ENCODE assay signal across 8 mouse cellular contexts in genomic region chr15:26308629-26309230, GRCm38 (mm10). TPM values are rescaled to one million over a fixed set of nuclear protein-coding genes. Genes with fewer than 3 reads are reported as not detected.
DNase-seq lines count a peak whose midpoint lies in the region; ATAC-seq and TF ChIP-seq lines count a peak whose summit lies in the region.

TSS of gene March11 (plus strand) at chr15:26309048.

- no peak for TF ChIP-seq CTCF in E14TG2a.4 (conservative IDR thresholded peaks at IDR 0.05; ENCODE audit: low read length)

- H3K27ac ChIP-seq in heart, embryonic 14.5 days (replicated peaks in 1 of 2; ENCODE audit: control insufficient read depth in 1 of 2, insufficient read depth in 1 of 2, low read depth in 2 of 2, low read length in 2 of 2): no peak within 1 kb of the TSS
- H3K27ac ChIP-seq in midbrain, embryonic 11.5 days (ENCODE audit: low read depth, low read length): peak within 1 kb of the TSS; percentile 63
- no peak within 1 kb of the TSS for H3K27ac ChIP-seq in stomach, embryonic 16.5 days (ENCODE audit: low read length)

- H3K4me3 ChIP-seq in E14TG2a.4 (replicated peaks; ENCODE audit: low read length): peak within 1 kb of the TSS; percentile 89
- peak within 1 kb of the TSS; percentile 55 to 67 for H3K4me3 ChIP-seq in heart, embryonic 14.5 days (ENCODE audit: control insufficient read depth in 1 of 2, insufficient read depth in 1 of 2, low read depth in 1 of 2, low read length in 2 of 2)
- peak within 1 kb of the TSS; percentile 60 for H3K4me3 ChIP-seq in midbrain, embryonic 11.5 days (ENCODE audit: low read depth, low read length)
- H3K4me3 ChIP-seq in stomach, embryonic 16.5 days (replicated peaks; ENCODE audit: low read length): peak within 1 kb of the TSS; percentile 54

- H3K27me3 ChIP-seq in E14TG2a.4 (ENCODE audit: insufficient read depth, low read length): no peaks in the 10 kb centered on the region
- H3K27me3 ChIP-seq in heart, embryonic 14.5 days (ENCODE audit: control insufficient read depth, insufficient read depth, low read length): peaks cover 16% of the 10 kb centered on the region
- H3K27me3 ChIP-seq in midbrain, embryonic 11.5 days (ENCODE audit: control insufficient read depth, insufficient read depth, low read length): peaks cover 6% of the 10 kb centered on the region
- H3K27me3 ChIP-seq in stomach, embryonic 16.5 days (ENCODE audit: control insufficient read depth, insufficient read depth, low read length): peaks cover 16% of the 10 kb centered on the region

- H3K4me2 ChIP-seq in heart, embryonic 14.5 days (ENCODE audit: low read length): peak within 1 kb of the TSS; percentile 95
- peak within 1 kb of the TSS; percentile 94 for H3K4me2 ChIP-seq in midbrain, embryonic 11.5 days
- H3K4me2 ChIP-seq in stomach, embryonic 16.5 days (ENCODE audit: low read depth, low read length): peak within 1 kb of the TSS; percentile 85

- under 1% methylated on average over 56 of the region's 56 CpGs for WGBS in heart, embryonic 14.5 days
- under 1% methylated on average over 51 of the region's 56 CpGs for WGBS in midbrain, embryonic 11.5 days
- WGBS in stomach, embryonic 16.5 days: under 1% methylated on average over 54 of the region's 56 CpGs

- no peaks in the 10 kb centered on the region for H3K9me3 ChIP-seq in E14TG2a.4 (ENCODE audit: low read length)
- no peaks in the 10 kb centered on the region for H3K9me3 ChIP-seq in heart, embryonic 14.5 days (ENCODE audit: control insufficient read depth, low read length)
- H3K9me3 ChIP-seq in midbrain, embryonic 11.5 days (ENCODE audit: control insufficient read depth, low read length): no peaks in the 10 kb centered on the region
- H3K9me3 ChIP-seq in stomach, embryonic 16.5 days (replicated peaks; ENCODE audit: control insufficient read depth, low read length): no peaks in the 10 kb centered on the region

- ATAC-seq in heart, embryonic 14.5 days (ENCODE audit: insufficient number of reproducible peaks, insufficient read depth, low FRiP score, low read depth): peak; percentile 43; the same call in 1 of the 2 replicates
- ATAC-seq in midbrain, embryonic 11.5 days (ENCODE audit: low FRiP score): peak; percentile 93
- peak; percentile 53 for ATAC-seq in stomach, embryonic 16.5 days (ENCODE audit: insufficient read depth, low FRiP score)

- peak; percentile 86 for DNase-seq in R1 (ENCODE audit: low read depth, low spot score)
- DNase-seq in embryo, embryonic 10 days (ENCODE audit: low spot score): peak; percentile 65
- DNase-seq in layer of hippocampus, postnatal 14 days (ENCODE audit: low spot score in 2 of 2): peak; percentile 79 to 83
- peak; percentile 96 for DNase-seq in midbrain, embryonic 11.5 days (ENCODE audit: low spot score, missing footprints)
- DNase-seq in urinary bladder, adult 18-20 months (ENCODE audit: low spot score in 2 of 2): no peak

- peaks cover 25% of the 10 kb centered on the region for H3K4me1 ChIP-seq in E14TG2a.4 (replicated peaks; ENCODE audit: low read depth, low read length)
- peaks cover 5 to 10% of the 10 kb centered on the region in 2 experiments; a peak in 2 of 4 replicates for H3K4me1 ChIP-seq in heart, embryonic 14.5 days (ENCODE audit: control insufficient read depth in 2 of 2, insufficient read depth in 2 of 2, low read length in 2 of 2)
- H3K4me1 ChIP-seq in midbrain, embryonic 11.5 days (ENCODE audit: control insufficient read depth, insufficient read depth, low read length): no peaks in the 10 kb centered on the region; the same call in 1 of the 2 replicates
- 0 out of 2 replicates have a peak, but pooled peaks cover 3% of the 10 kb centered on the region for H3K4me1 ChIP-seq in stomach, embryonic 16.5 days (ENCODE audit: control insufficient read depth, insufficient read depth, low read length)

- H3K36me3 ChIP-seq in E14TG2a.4 (ENCODE audit: insufficient read depth, low read length): 0 out of 2 replicates have a peak, but pooled peaks cover 5% of the 10 kb centered on the region
- H3K36me3 ChIP-seq in heart, embryonic 14.5 days (ENCODE audit: control insufficient read depth, insufficient read depth, low read length): no peaks in the 10 kb centered on the region
- H3K36me3 ChIP-seq in midbrain, embryonic 11.5 days (ENCODE audit: control insufficient read depth, insufficient read depth, low read length): no peaks in the 10 kb centered on the region
- H3K36me3 ChIP-seq in stomach, embryonic 16.5 days (ENCODE audit: control insufficient read depth, insufficient read depth, low read length): no peaks in the 10 kb centered on the region

- no peak within 1 kb of the TSS for H3K9ac ChIP-seq in heart, embryonic 14.5 days (ENCODE audit: low read length)
- H3K9ac ChIP-seq in midbrain, embryonic 11.5 days (ENCODE audit: low read length): peak within 1 kb of the TSS; percentile 66
- no peak within 1 kb of the TSS for H3K9ac ChIP-seq in stomach, embryonic 16.5 days (ENCODE audit: low read length)

RNA-seq across cellular contexts. Expression of gene March11, which starts in this region (rescaled TPM):
- polyA plus RNA-seq in heart, embryonic 14.5 days (2014; fragmentation: Nextera tagmentation; extraction: Ambion mirVana): 0.16 and 0.31 TPM in 2 replicates
- total RNA-seq in layer of hippocampus, postnatal 14 days (2021): 1 to 10 TPM; 6.5 to 8.2 TPM
- polyA plus RNA-seq in midbrain, embryonic 11.5 days (2014; fragmentation: Nextera tagmentation; extraction: Ambion mirVana): 1.4 and 1.5 TPM in 2 replicates
- 0.17 and 0.42 TPM in 2 replicates for polyA plus RNA-seq in stomach, embryonic 16.5 days (2015; fragmentation: Nextera tagmentation; extraction: Ambion mirVana)

Comparison
In these comparisons a context has a peak if more than half of its experiments do, and no peak if none do; other contexts are left out.
1. Peak in ATAC-seq, H3K4me3 ChIP-seq and H3K4me2 ChIP-seq in heart, embryonic 14.5 days; RNA of the gene not detected or under 1 TPM.
2. Peak in ATAC-seq, H3K4me3 ChIP-seq and H3K4me2 ChIP-seq in stomach, embryonic 16.5 days; RNA of the gene not detected or under 1 TPM.
3. DNase-seq: peak in R1 (single experiment), embryo, embryonic 10 days (single experiment), layer of hippocampus, postnatal 14 days (2 of 2) and midbrain, embryonic 11.5 days (single experiment); none in urinary bladder, adult 18-20 months (0 of 2).
4. ATAC-seq: peak in every context shown above with its lines; median percentile 93 in midbrain, embryonic 11.5 days; 53 in stomach, embryonic 16.5 days; 43 in heart, embryonic 14.5 days.
5. Peak in every context shown above with its lines, with median percentiles within 50 percentile points of each other: H3K4me3 ChIP-seq and H3K4me2 ChIP-seq.